Mouse (Mus musculus): ENCODE results near the gene Vmn1r77. TPM values are rescaled to one million over a fixed set of nuclear protein-coding genes. Genes with fewer than 3 reads are reported as not detected.
"Not testable (repeated sequence)": the region's sequence is repeated elsewhere in the genome, so short reads cannot be mapped to it uniquely, and the experiment has no call there.

The Vmn1r77 gene
- not detected in 2 replicates for polyA plus RNA-seq (2016; fragmentation: Nextera tagmentation; extraction: Ambion mirVana)

DNA sequence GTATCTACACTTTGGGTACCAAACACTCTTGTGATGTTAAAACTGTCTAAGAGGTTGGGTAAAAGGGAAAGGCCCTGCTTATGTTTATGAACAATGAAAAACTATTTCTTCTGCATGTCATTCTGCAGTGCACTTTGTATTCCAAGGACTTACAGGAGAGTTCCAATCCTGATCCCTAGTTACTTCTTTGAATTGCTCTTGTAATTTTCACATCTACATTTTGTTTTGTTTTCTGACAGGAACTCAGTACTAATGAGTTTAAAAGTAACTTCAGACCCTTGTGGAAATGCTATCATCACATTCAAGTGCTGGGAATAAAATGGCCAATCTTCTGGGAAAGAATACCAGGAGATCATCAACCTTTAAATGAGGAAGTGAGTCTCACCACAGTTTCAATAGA lies at the start of gene Vmn1r77:
Gene Vmn1r77, plus strand, starts transcription at position 301 of the 400 bp plus-strand sequence.
- H3K4me2 ChIP-seq (replicated peaks); H3K9ac ChIP-seq; H3K4me1 ChIP-seq; H3K36me3 ChIP-seq; H3K27me3 ChIP-seq; ATAC-seq (ENCODE audit: insufficient number of reproducible peaks, insufficient read depth, low FRiP score, low TSS enrichment); H3K4me3 ChIP-seq; H3K9me3 ChIP-seq; H3K27ac ChIP-seq: not testable (repeated sequence)

DNA sequence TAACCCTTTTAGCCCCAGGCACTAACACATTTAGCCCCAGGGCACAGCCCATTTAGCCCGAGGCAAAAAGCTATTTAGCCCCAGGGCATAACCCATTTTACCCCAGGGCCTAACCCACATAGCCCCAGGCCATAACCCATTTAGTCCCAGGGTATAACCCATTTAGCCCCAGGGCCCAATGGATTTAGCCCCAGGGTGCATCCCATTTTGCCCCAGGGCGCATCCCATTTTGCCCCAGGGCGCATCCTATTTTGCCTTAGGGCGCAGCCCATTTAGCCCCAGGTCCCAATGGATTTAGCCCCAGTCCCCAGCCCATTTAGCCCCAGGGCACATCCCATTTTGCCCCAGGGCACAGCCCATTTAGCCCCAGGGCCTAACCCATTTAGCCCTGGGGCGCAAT lies 25.1 kb upstream of the Vmn1r77 start:
- not testable (repeated sequence) for H3K4me3 ChIP-seq; H3K4me1 ChIP-seq; ATAC-seq (ENCODE audit: insufficient number of reproducible peaks, insufficient read depth, low FRiP score, low TSS enrichment); H3K27me3 ChIP-seq; H3K9ac ChIP-seq; H3K4me2 ChIP-seq (replicated peaks); H3K27ac ChIP-seq; H3K36me3 ChIP-seq
- 94% methylated on average over 5 of the region's 5 CpGs for WGBS
- peaks cover 62% of the 10 kb centered on the region for H3K9me3 ChIP-seq

DNA sequence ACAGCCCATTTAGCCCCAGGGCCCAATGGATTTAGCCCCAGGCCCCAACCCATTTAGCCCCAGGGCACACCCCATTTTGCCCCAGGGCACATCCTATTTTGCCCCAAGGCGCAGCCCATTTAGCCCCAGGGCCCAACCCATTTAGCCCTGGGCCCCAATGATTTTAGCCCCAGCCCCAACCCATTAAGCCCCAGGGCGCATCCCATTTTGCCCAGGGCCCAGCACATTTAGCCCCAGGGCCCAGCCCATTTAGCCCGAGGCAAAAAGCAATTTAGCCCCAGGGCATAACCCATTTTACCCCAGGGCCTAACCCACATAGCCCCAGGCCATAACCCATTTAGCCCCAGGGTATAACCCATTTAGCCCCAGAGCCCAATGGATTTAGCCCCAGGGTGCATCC lies 24.2 kb upstream of the Vmn1r77 start:
- H3K36me3 ChIP-seq; H3K27ac ChIP-seq; H3K27me3 ChIP-seq; H3K9ac ChIP-seq; H3K4me1 ChIP-seq; H3K4me2 ChIP-seq (replicated peaks); ATAC-seq (ENCODE audit: insufficient number of reproducible peaks, insufficient read depth, low FRiP score, low TSS enrichment); H3K4me3 ChIP-seq: not testable (repeated sequence)
- WGBS, result 88% methylated on average over 3 of the region's 3 CpGs
- H3K9me3 ChIP-seq, result peaks cover 65% of the 10 kb centered on the region

DNA sequence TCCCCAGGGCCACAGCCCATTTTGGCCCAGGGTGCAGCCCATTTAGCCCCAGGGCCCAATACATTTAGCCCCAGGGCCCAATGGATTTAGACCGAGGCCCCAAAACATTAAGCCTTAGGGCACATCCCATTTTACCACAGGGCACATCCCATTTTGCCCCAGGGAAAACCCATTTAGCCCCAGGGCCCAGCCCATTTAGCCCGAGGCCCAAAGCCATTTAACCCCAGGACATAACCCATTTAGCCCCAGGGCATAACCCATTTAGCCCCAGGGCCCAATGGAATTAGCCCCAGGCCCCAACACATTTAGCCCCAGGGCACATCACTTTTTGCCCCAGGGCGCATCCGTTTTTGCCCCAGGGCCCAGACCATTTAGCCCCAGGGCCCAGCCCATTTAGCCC lies 23.4 kb upstream of the Vmn1r77 start:
- Histone ChIP-seq H3K9ac (no peak overlapping the region), H3K9me3 (peaks cover 69% of the 10 kb centered on the region), H3K4me2 (replicated peaks) (no peak overlapping the region), H3K36me3 (no peaks in the 10 kb centered on the region), H3K4me1 (no peaks in the 10 kb centered on the region), H3K27me3 (no peaks in the 10 kb centered on the region), H3K4me3 (no peak overlapping the region), H3K27ac (no peak overlapping the region)
- 77% methylated on average over 4 of the region's 4 CpGs for WGBS
- ATAC-seq (ENCODE audit: insufficient number of reproducible peaks, insufficient read depth, low FRiP score, low TSS enrichment), result no peak

DNA sequence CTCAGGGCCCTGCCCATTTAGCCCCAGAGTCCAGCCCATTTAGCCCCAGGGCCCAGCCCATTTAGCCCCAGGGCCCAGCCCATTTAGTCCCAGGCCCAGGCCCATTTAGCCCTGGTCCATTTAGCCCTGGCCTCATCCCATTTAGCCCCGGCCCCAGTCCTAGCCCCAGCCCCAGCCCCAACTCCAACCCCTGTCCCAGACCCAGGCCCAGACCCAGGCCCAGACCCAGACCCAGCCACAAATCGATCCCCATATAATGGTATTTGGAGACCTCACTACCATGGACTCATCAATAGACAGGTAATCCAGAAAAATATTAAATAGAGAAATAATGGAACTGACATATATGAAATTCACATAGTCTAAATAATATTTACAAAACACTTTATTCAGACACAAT lies 18.7 kb upstream of the Vmn1r77 start:
- H3K9me3 ChIP-seq, result peaks cover 55% of the 10 kb centered on the region
- H3K9ac ChIP-seq; ATAC-seq (ENCODE audit: insufficient number of reproducible peaks, insufficient read depth, low FRiP score, low TSS enrichment); H3K27ac ChIP-seq; H3K4me3 ChIP-seq; H3K27me3 ChIP-seq; H3K4me1 ChIP-seq; H3K4me2 ChIP-seq (replicated peaks); H3K36me3 ChIP-seq: not testable (repeated sequence)
- 77% methylated on average over 2 of the region's 2 CpGs for WGBS

DNA sequence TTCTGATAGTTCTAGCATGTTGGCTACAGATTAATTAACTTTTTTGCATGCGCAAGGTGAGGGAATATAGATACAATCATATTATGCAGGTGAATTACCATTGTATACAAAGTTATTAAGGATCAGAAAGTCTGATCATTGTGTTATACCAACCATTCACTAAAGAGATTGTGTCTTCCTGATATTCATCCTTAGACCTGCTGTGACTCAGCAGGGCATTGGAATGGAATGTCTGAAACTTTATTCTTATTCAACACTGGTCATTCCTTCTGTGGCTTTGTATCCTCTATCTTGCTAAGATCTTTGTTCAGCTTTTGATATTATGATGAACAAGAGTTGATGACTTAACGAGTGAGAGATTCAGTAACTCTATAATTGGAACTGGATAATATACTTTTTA lies 4.1 kb downstream of the Vmn1r77 start:
- Histone ChIP-seq H3K27me3 (no peaks in the 10 kb centered on the region), H3K9me3 (peaks cover 8% of the 10 kb centered on the region; the same call in 1 of the 2 replicates), H3K9ac (no peak overlapping the region), H3K36me3 (no peaks in the 10 kb centered on the region), H3K27ac (no peak overlapping the region), H3K4me3 (no peak overlapping the region), H3K4me2 (replicated peaks) (no peak overlapping the region), H3K4me1 (no peaks in the 10 kb centered on the region)
- no peak for ATAC-seq (ENCODE audit: insufficient number of reproducible peaks, insufficient read depth, low FRiP score, low TSS enrichment)
- WGBS, result 74% methylated on average over 2 of the region's 2 CpGs

Other genes starting within 250 kb of the Vmn1r77 start
- not detected in 2 replicates for gene Vmn1r74, start 202.8 kb upstream of the Vmn1r77 start, polyA plus RNA-seq (2016; fragmentation: Nextera tagmentation; extraction: Ambion mirVana)
- gene Vmn1r75, start 162.1 kb upstream of the Vmn1r77 start, polyA plus RNA-seq (2016; fragmentation: Nextera tagmentation; extraction: Ambion mirVana), result not detected in 2 replicates
- not detected in 2 replicates for gene Vmn1r76, start 98.5 kb upstream of the Vmn1r77 start, polyA plus RNA-seq (2016; fragmentation: Nextera tagmentation; extraction: Ambion mirVana)
- gene Vmn1r78, start 113.5 kb downstream of the Vmn1r77 start, polyA plus RNA-seq (2016; fragmentation: Nextera tagmentation; extraction: Ambion mirVana), result not detected in 2 replicates
- not detected in 2 replicates for gene Vmn1r79, start 134.5 kb downstream of the Vmn1r77 start, polyA plus RNA-seq (2016; fragmentation: Nextera tagmentation; extraction: Ambion mirVana)
- gene Vmn1r80, start 152.5 kb downstream of the Vmn1r77 start, polyA plus RNA-seq (2016; fragmentation: Nextera tagmentation; extraction: Ambion mirVana), result not detected in 2 replicates
- not detected in 2 replicates for gene Vmn1r81, start 231.5 kb downstream of the Vmn1r77 start, polyA plus RNA-seq (2016; fragmentation: Nextera tagmentation; extraction: Ambion mirVana)